Mouse (Mus musculus) megakaryocyte, embryonic 14.5 days (primary cell): ENCODE measurements around the gene Nploc4. TPM values are rescaled to one million over a fixed set of nuclear protein-coding genes. Genes with fewer than 3 reads are reported as not detected.

Experiments used
- H3K27me3 ChIP-seq: replicated peaks from 2 replicates; pipeline ENCODE3; 2012; ENCODE audit warnings: inconsistent platforms
- H3K36me3 ChIP-seq: replicated peaks from 2 replicates; pipeline ENCODE3; 2012; ENCODE audit warnings: low read length, inconsistent platforms, mixed read lengths
- H3K4me1 ChIP-seq: 2 replicates; pipeline ENCODE4 v1.6.1; 2012; ENCODE audit warnings: inconsistent platforms
- H3K4me3 ChIP-seq: replicated peaks from 2 replicates; pipeline ENCODE3; 2012; ENCODE audit warnings: moderate library complexity, mild to moderate bottlenecking, inconsistent platforms
- H3K9me3 ChIP-seq: 2 replicates; pipeline ENCODE4 v1.6.1; 2012; ENCODE audit warnings: inconsistent platforms
- FLI1 ChIP-seq: IDR thresholded peaks from 2 replicates; pipeline ENCODE4 v1.6.1; 2012; ENCODE audit warnings: low read length, inconsistent platforms, mixed read lengths
- GATA1 ChIP-seq: IDR thresholded peaks from 3 replicates; pipeline ENCODE4 v1.6.1; 2012; ENCODE audit warnings: mixed read lengths, low read length, inconsistent platforms, borderline replicate concordance
- polyA plus RNA-seq: library from polyadenylated mRNA; stranded (reverse); fragments of >175 nt; gene quantifications from 2 replicates; pipeline ENCODE4 v1.2.3, GENCODE M21; 2012; ENCODE audit warnings: low replicate concordance; ENCODE audit not compliant: insufficient read depth

The Nploc4 gene
- polyA plus RNA-seq, 1 experiment = 56.7 TPM

DNA sequence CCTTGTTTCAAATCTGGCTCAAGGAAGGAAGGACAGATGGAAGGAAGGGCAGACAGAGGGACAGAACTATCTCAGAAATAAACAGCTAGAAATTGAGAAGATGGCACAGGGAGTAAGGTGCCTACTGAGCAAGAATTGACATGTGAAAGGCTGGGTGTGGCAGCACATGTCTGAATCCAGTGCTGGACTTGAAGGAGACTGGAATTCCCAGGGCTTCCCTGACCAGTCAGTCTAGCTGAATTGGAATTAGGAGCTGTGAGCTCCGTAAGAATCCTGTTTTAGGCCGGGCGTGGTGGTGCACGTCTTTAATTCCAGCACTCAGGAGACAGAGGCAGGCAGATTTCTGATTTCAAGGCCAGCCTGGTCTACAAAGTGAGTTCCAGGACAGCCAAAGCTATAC is 95.8 kb downstream of the Nploc4 start:
- Histone ChIP-seq H3K4me1 (peaks cover 21% of the 10 kb centered on the region), H3K36me3 (peaks cover 16% of the 10 kb centered on the region), H3K27me3 (no peaks in the 10 kb centered on the region), H3K4me3 (no peak overlapping the region), H3K9me3 (peaks cover 7% of the 10 kb centered on the region; the same call in 1 of the 2 replicates)
- TF ChIP-seq FLI1 (no peak), GATA1 (no peak)

DNA sequence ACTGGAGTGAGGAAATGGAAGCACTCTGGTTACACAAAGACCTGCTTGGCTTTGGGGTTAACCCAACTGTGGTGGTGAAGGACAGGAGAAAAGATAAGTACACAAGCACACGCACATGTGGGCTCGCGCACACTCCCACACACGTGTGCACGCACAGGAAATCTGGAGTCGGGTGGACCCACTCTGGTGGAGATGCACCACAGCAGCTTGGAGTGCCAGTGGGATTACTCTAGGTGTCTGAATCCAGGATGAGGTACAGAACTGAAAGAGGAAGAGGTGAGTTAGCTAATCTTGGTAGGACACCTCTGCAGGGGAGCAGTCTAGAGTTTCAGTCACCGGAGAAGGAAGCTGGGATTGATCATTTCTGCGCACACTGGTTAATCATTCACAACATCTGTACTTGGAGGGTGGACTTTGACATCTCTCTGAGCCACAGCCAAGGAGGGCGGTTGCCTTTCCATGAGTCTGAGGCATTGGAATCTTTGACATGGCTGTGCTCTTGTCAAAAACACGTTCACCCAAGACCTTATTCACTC is 97.5 kb downstream of the Nploc4 start:
- peaks cover 19% of the 10 kb centered on the region for H3K4me1 ChIP-seq
- peaks cover 6% of the 10 kb centered on the region for H3K36me3 ChIP-seq
- no peaks in the 10 kb centered on the region for H3K27me3 ChIP-seq
- TF ChIP-seq FLI1 (no peak), GATA1 (no peak)
- no peak overlapping the region for H3K4me3 ChIP-seq
- H3K9me3 ChIP-seq = peaks cover 14% of the 10 kb centered on the region; the same call in 1 of the 2 replicates

DNA sequence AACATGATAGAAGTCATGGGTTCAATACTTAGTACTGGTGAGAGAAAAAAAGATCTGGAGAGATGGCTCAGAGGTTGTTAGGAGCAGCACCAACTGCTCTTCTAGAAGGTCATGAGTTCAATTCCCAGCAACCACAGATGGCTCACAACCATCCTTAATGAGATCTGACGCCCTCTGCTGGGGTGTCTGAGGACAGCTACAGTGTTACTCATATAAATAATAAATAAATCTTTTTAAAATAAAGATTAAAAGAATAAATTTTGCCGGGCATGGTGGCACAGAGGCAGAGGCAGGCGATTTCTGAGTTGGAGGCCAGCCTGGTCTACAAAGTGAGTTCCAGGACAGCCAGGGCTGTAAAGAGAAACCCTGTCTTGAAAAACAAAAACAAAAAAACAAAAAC is 98.7 kb downstream of the Nploc4 start:
- peaks cover 18% of the 10 kb centered on the region for H3K9me3 ChIP-seq
- H3K36me3 ChIP-seq = no peaks in the 10 kb centered on the region
- H3K4me1 ChIP-seq = peaks cover 16% of the 10 kb centered on the region
- H3K4me3 ChIP-seq = no peak overlapping the region
- H3K27me3 ChIP-seq = no peaks in the 10 kb centered on the region
- TF ChIP-seq GATA1 = no peak
- TF ChIP-seq FLI1 = no peak

DNA sequence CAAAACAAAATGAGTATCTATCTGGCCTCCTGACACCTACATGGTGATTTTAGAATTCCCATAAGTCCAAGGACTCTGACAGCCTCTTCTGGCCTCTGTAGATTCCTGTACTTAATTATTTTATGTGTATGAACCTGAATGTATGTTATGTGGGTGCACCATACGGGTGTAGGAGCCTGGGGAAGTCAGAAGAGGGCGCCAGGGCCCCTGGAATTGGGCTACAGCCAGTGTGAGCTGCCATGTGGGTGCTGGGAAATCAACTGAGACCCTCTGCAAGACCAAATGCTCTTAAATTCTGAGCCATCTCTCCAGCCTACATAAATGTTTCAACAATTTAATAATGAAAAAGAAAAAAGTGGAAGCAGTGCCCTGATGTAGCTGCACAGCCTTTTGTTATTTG is 100.1 kb downstream of the Nploc4 start:
- Histone ChIP-seq H3K4me3 (no peak overlapping the region), H3K9me3 (peaks cover 18% of the 10 kb centered on the region), H3K27me3 (no peaks in the 10 kb centered on the region), H3K36me3 (no peaks in the 10 kb centered on the region), H3K4me1 (peaks cover 15% of the 10 kb centered on the region)
- TF ChIP-seq FLI1 (no peak), GATA1 (no peak)

DNA sequence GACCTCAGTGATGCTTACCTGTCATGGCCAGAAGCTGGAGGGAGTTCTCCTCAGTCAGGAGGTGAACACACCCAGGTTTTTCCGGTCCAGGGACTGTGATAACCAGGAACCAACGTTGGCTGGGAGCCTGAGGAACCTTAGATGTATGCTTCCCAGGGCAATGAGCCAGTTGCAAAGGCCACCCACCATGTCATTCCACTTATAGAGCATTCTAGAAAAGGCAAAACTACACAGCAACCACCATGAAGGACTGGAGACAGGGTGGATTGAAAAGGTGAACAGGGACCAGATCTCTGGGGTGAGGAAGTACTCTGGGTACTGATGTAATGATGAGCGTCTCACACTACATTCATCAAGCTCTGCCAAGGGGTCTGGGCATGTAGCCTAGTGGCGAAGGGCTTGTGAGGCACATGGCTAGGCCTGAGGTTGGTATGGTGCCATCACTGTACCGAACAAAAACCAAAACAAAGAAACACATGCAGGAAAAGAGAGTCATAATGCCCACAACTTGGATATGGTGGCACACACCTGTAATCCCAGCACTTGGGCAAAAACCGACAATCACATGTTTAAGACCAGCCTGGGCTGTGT is 102.0 kb downstream of the Nploc4 start:
- no peaks in the 10 kb centered on the region for H3K27me3 ChIP-seq
- no peak overlapping the region for H3K4me3 ChIP-seq
- H3K9me3 ChIP-seq = peaks cover 15% of the 10 kb centered on the region
- H3K4me1 ChIP-seq = peaks cover 15% of the 10 kb centered on the region
- no peaks in the 10 kb centered on the region for H3K36me3 ChIP-seq
- TF ChIP-seq FLI1 (no peak), GATA1 (no peak)

Other genes starting within 250 kb of the Nploc4 start
- gene Bahcc1, start 204.8 kb downstream of the Nploc4 start, polyA plus RNA-seq = 10.2 and 26.1 TPM in 2 replicates
- 2,399 and 2,630 TPM in 2 replicates for gene Actg1, start 89.2 kb downstream of the Nploc4 start, polyA plus RNA-seq
- gene Fscn2, start 76.2 kb downstream of the Nploc4 start, polyA plus RNA-seq = 1.7 and 3.0 TPM in 2 replicates
- gene Faap100, start 58.9 kb downstream of the Nploc4 start, polyA plus RNA-seq = 12.4 and 19.3 TPM in 2 replicates
- not detected in 2 replicates for gene Tspan10, start 4.9 kb upstream of the Nploc4 start, polyA plus RNA-seq
- gene Pde6g, start 15.8 kb upstream of the Nploc4 start, polyA plus RNA-seq = not detected in 2 replicates
- 7.9 and 17.7 TPM in 2 replicates for gene Oxld1, start 20.4 kb upstream of the Nploc4 start, polyA plus RNA-seq
- 11.0 TPM in 1 of 2 replicates, not detected in the other for gene Ccdc137, start 20.4 kb upstream of the Nploc4 start, polyA plus RNA-seq
- gene Arl16, start 29.9 kb upstream of the Nploc4 start, polyA plus RNA-seq = 12.1 and 61.1 TPM in 2 replicates
- 217 and 285 TPM in 2 replicates for gene Mrpl12, start 46.9 kb upstream of the Nploc4 start, polyA plus RNA-seq
- 47.3 and 132 TPM in 2 replicates for gene Slc25a10, start 54.1 kb upstream of the Nploc4 start, polyA plus RNA-seq
- gene Gcgr, start 93.0 kb upstream of the Nploc4 start, polyA plus RNA-seq = not detected in 2 replicates
- 227 and 338 TPM in 2 replicates for gene Mcrip1, start 112.0 kb upstream of the Nploc4 start, polyA plus RNA-seq
- gene Ppp1r27, start 113.4 kb upstream of the Nploc4 start, polyA plus RNA-seq = 0.25 TPM in 1 of 2 replicates, not detected in the other
- gene P4hb, start 135.5 kb upstream of the Nploc4 start, polyA plus RNA-seq = 1,223 and 1,872 TPM in 2 replicates
- 1,582 and 1,923 TPM in 2 replicates for gene Arhgdia, start 143.9 kb upstream of the Nploc4 start, polyA plus RNA-seq
- gene Alyref, start 160.7 kb upstream of the Nploc4 start, polyA plus RNA-seq = 25.9 and 253 TPM in 2 replicates
- gene Anapc11, start 160.7 kb upstream of the Nploc4 start, polyA plus RNA-seq = 247 and 315 TPM in 2 replicates
- gene Npb, start 170.8 kb upstream of the Nploc4 start, polyA plus RNA-seq = 2.7 and 7.7 TPM in 2 replicates
- 143 and 168 TPM in 2 replicates for gene Pcyt2, start 180.2 kb upstream of the Nploc4 start, polyA plus RNA-seq
- gene Sirt7, start 187.5 kb upstream of the Nploc4 start, polyA plus RNA-seq = 275 and 278 TPM in 2 replicates
- gene Mafg, start 195.9 kb upstream of the Nploc4 start, polyA plus RNA-seq = 59.5 and 102 TPM in 2 replicates
- 3.6 and 7.7 TPM in 2 replicates for gene Pycr1, start 206.1 kb upstream of the Nploc4 start, polyA plus RNA-seq
- gene Myadml2, start 210.4 kb upstream of the Nploc4 start, polyA plus RNA-seq = 0.44 TPM in 1 of 2 replicates, not detected in the other
- gene Notum, start 223.5 kb upstream of the Nploc4 start, polyA plus RNA-seq = 0.46 TPM in 1 of 2 replicates, not detected in the other
- 237 and 458 TPM in 2 replicates for gene Aspscr1, start 235.3 kb upstream of the Nploc4 start, polyA plus RNA-seq